Mouse (Mus musculus) MEL (cell line): ENCODE data around the gene Agap2. TPM values are rescaled to one million over a fixed set of nuclear protein-coding genes. Genes with fewer than 3 reads are reported as not detected.
A peak's percentile ranks its signal among the peaks of the same experiment; 100 is the strongest.
"Not testable (repeated sequence)": the region's sequence is repeated elsewhere in the genome, so short reads cannot be mapped to it uniquely, and the experiment has no call there.

ENCODE experiments used
- DNase-seq: peaks from one replicate; pipeline ENCODE4 v3.0.0; 2011; ENCODE audit warnings: low read depth, low spot score
- H3K27ac ChIP-seq: 2 replicates; pipeline ENCODE4 v1.5.1; 2012; ENCODE audit warnings: low read depth, mild to moderate bottlenecking, control low read depth, low read length, moderate library complexity; ENCODE audit not compliant: control insufficient read depth
- H3K27me3 ChIP-seq, 2 experiments: fragments of 150-350 bp in 1 of 2; sonication (generic) in 1 of 2; 2 replicates each; pipeline ENCODE4 v1.6.1; 2012; ENCODE audit warnings: low read length in 2 of 2, mild to moderate bottlenecking in 2 of 2, improper control_type of control experiment in 1 of 2, moderate library complexity in 1 of 2; ENCODE audit not compliant: insufficient read depth in 2 of 2, control insufficient read depth in 1 of 2
- H3K36me3 ChIP-seq, 2 experiments: 2 replicates each; pipeline ENCODE4 v1.6.1; 2012 to 2014; ENCODE audit warnings: low read length in 2 of 2, improper control_type of control experiment in 1 of 2, inconsistent platforms in 1 of 2, mild to moderate bottlenecking in 1 of 2; ENCODE audit not compliant: insufficient read depth in 2 of 2, control insufficient read depth in 1 of 2
- H3K4me1 ChIP-seq, 2 experiments: fragments of 150-350 bp in 1 of 2; sonication (generic) in 1 of 2; 2 replicates each; pipeline ENCODE4 v1.6.1; 2012; ENCODE audit warnings: low read length in 2 of 2, improper control_type of control experiment in 1 of 2, mild to moderate bottlenecking in 1 of 2; ENCODE audit not compliant: insufficient read depth in 2 of 2, control insufficient read depth in 1 of 2
- H3K4me3 ChIP-seq, 2 experiments: fragments of 150-350 bp in 1 of 2; sonication (generic) in 1 of 2; 2 replicates each; pipeline ENCODE4 v1.5.1; 2012; ENCODE audit warnings: low read depth in 2 of 2, low read length in 2 of 2, mild to moderate bottlenecking in 2 of 2, moderate library complexity in 2 of 2, control low read depth in 1 of 2, improper control_type of control experiment in 1 of 2; ENCODE audit not compliant: control insufficient read depth in 1 of 2, insufficient read depth in 1 of 2
- H3K79me2 ChIP-seq: 2 replicates; pipeline ENCODE4 v1.6.1; 2012; ENCODE audit warnings: mild to moderate bottlenecking, low read length, moderate library complexity; ENCODE audit not compliant: control insufficient read depth, poor library complexity, insufficient read depth
- H3K9ac ChIP-seq: 2 replicates; pipeline ENCODE4 v1.6.1; 2012; ENCODE audit warnings: low read depth, mild to moderate bottlenecking, control low read depth, low read length, moderate library complexity; ENCODE audit not compliant: control insufficient read depth, poor library complexity, severe bottlenecking
- H3K9me3 ChIP-seq: fragments of 150-350 bp; sonication (generic); replicated peaks from 2 replicates; pipeline ENCODE4 v1.6.1; 2012; ENCODE audit warnings: mild to moderate bottlenecking, low read length, improper control_type of control experiment, moderate library complexity; ENCODE audit not compliant: insufficient read depth
- CHD1 ChIP-seq: IDR thresholded peaks from 2 replicates; pipeline ENCODE4 v1.6.1; 2012; ENCODE audit warnings: low read depth, mild to moderate bottlenecking, inconsistent platforms, low read length, improper control_type of control experiment
- CTCF ChIP-seq, 3 experiments: IDR thresholded peaks in 2 of 3; conservative IDR thresholded peaks in 1 of 3; 2 replicates each; pipeline ENCODE4 v1.5.1; 2011 to 2012; ENCODE audit warnings: low read length in 3 of 3, low read depth in 2 of 3, mild to moderate bottlenecking in 2 of 3, improper control_type of control experiment in 1 of 3, inconsistent platforms in 1 of 3, mixed read lengths in 1 of 3, moderate library complexity in 1 of 3; ENCODE audit not compliant: control insufficient read depth in 1 of 3, insufficient read depth in 1 of 3, poor library complexity in 1 of 3, severe bottlenecking in 1 of 3
- EP300 ChIP-seq, 2 experiments: IDR thresholded peaks; 2 replicates each; pipeline ENCODE4 v1.6.1; 2011; ENCODE audit warnings: improper control_type of control experiment in 2 of 2, low read length in 2 of 2, low read depth in 1 of 2, mild to moderate bottlenecking in 1 of 2
- ETS1 ChIP-seq: IDR thresholded peaks from 2 replicates; pipeline ENCODE4 v1.6.1; 2012; ENCODE audit warnings: low read depth, mild to moderate bottlenecking, inconsistent platforms, low read length, improper control_type of control experiment, moderate library complexity
- GATA1 ChIP-seq: IDR thresholded peaks from 2 replicates; pipeline ENCODE4 v1.6.1; 2011; ENCODE audit warnings: low read depth, low read length, improper control_type of control experiment
- HCFC1 ChIP-seq: IDR thresholded peaks from 2 replicates; pipeline ENCODE4 v1.6.1; 2012; ENCODE audit warnings: low read depth, mild to moderate bottlenecking, inconsistent platforms, low read length, improper control_type of control experiment, moderate library complexity
- MAFK ChIP-seq: IDR thresholded peaks from 2 replicates; pipeline ENCODE4 v1.6.1; 2011; ENCODE audit warnings: low read depth, mild to moderate bottlenecking, low read length, improper control_type of control experiment, borderline replicate concordance
- MAX ChIP-seq: IDR thresholded peaks from 2 replicates; pipeline ENCODE4 v1.6.1; 2011; ENCODE audit warnings: low read length, improper control_type of control experiment
- MAZ ChIP-seq: IDR thresholded peaks from 2 replicates; pipeline ENCODE4 v1.6.1; 2012; ENCODE audit warnings: low read depth, mild to moderate bottlenecking, inconsistent platforms, low read length, improper control_type of control experiment
- MXI1 ChIP-seq: IDR thresholded peaks from 2 replicates; pipeline ENCODE4 v1.6.1; 2011; ENCODE audit warnings: mild to moderate bottlenecking, low read depth, low read length, improper control_type of control experiment
- MYC ChIP-seq: IDR thresholded peaks from 2 replicates; pipeline ENCODE4 v1.6.1; 2011; ENCODE audit warnings: low read depth, mild to moderate bottlenecking, low read length, improper control_type of control experiment, moderate library complexity
- NELFE ChIP-seq: IDR thresholded peaks from 2 replicates; pipeline ENCODE4 v1.6.1; 2011; ENCODE audit warnings: low read depth, low read length, improper control_type of control experiment
- POLR2A ChIP-seq, 2 experiments: IDR thresholded peaks; 2 replicates each; pipeline ENCODE4 v1.6.1; 2011 to 2012; ENCODE audit warnings: low read length in 2 of 2, mild to moderate bottlenecking in 2 of 2, control low read depth in 1 of 2, improper control_type of control experiment in 1 of 2, low read depth in 1 of 2, moderate library complexity in 1 of 2; ENCODE audit not compliant: control insufficient read depth in 1 of 2, insufficient read depth in 1 of 2, poor library complexity in 1 of 2
- POLR2AphosphoS2 ChIP-seq: IDR thresholded peaks from 2 replicates; pipeline ENCODE4 v1.6.1; 2011; ENCODE audit warnings: low read length, improper control_type of control experiment
- RAD21 ChIP-seq: IDR thresholded peaks from 2 replicates; pipeline ENCODE4 v1.6.1; 2011; ENCODE audit warnings: mild to moderate bottlenecking, low read depth, low read length, improper control_type of control experiment
- SMC3 ChIP-seq: IDR thresholded peaks from 2 replicates; pipeline ENCODE4 v1.6.1; 2011; ENCODE audit warnings: low read depth, low read length, improper control_type of control experiment
- TAL1 ChIP-seq: IDR thresholded peaks from 2 replicates; pipeline ENCODE4 v1.6.1; 2012; ENCODE audit warnings: mild to moderate bottlenecking, inconsistent platforms, low read length, moderate library complexity, mixed read lengths
- TBP ChIP-seq: IDR thresholded peaks from 2 replicates; pipeline ENCODE4 v1.8.0; 2011; ENCODE audit warnings: low read depth, low read length, improper control_type of control experiment
- TCF12 ChIP-seq: IDR thresholded peaks from 2 replicates; pipeline ENCODE4 v1.6.1; 2014; ENCODE audit warnings: low read depth, mild to moderate bottlenecking, inconsistent platforms, low read length, improper control_type of control experiment, moderate library complexity
- UBTF ChIP-seq: IDR thresholded peaks from 2 replicates; pipeline ENCODE4 v1.6.1; 2012; ENCODE audit warnings: low read depth, mild to moderate bottlenecking, inconsistent platforms, low read length, improper control_type of control experiment, moderate library complexity, borderline replicate concordance; ENCODE audit not compliant: insufficient read depth
- USF1 ChIP-seq: IDR thresholded peaks from 2 replicates; pipeline ENCODE4 v1.6.1; 2014; ENCODE audit warnings: low read depth, mild to moderate bottlenecking, inconsistent platforms, low read length, improper control_type of control experiment, moderate library complexity
- ZNF384 ChIP-seq: IDR thresholded peaks from 2 replicates; pipeline ENCODE4 v1.6.1; 2012; ENCODE audit warnings: low read depth, mild to moderate bottlenecking, inconsistent platforms, low read length, improper control_type of control experiment
- polyA plus RNA-seq, 2 experiments: library from polyadenylated mRNA; stranded (reverse) in 1 of 2; unstranded in 1 of 2; fragments of >175 nt in 1 of 2; fragments of >200 nt in 1 of 2; gene quantifications; 2 replicates each; pipeline versions ENCODE4 v1.2.1 to v1.2.4; 2012; ENCODE audit warnings: low replicate concordance in 2 of 2, low read depth in 1 of 2; ENCODE audit not compliant: insufficient read length in 2 of 2, insufficient read depth in 1 of 2, missing spikeins in 1 of 2
- total RNA-seq: library from RNA; depleted of rRNA; stranded (reverse); fragments of 300-350 nt; gene quantifications from 2 replicates; pipeline ENCODE4 v1.2.3, GENCODE M21; 2012

The Agap2 gene
- total and polyA plus RNA-seq, 3 experiments: 0.04 to 0.46 TPM; not detected in 1

DNA sequence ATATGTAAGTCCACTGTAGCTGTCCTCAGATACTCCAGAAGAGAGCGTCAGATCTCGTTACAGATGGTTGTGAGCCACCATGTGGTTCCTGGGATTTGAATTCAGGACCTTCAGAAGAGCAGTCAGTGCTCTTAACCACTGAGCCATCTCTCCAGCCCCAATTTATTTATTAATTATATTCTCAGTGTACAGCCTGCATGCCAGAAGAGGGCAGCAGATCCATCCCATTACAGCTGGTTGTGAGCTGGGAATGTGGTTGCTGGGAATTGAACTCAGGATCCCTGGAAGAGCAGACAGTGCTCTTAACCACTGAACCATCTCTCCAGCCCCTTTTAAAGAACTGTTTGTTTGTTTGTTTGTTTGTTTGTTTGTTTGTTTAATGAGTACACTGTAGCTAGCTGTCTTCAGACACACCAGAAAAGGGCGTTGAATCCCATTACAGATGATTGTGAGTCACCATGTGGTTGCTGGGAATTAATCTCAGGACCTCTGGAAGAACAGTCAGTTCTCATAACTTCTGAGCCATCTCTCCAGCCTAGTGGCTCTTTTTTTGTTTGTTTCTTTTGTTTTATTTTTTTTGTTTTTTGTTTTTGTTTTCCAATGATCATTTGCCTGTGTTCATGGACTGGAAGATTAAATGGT lies 59.4 kb downstream of the Agap2 start:
- H3K27me3 ChIP-seq, H3K79me2 ChIP-seq, H3K9me3 ChIP-seq: not testable (repeated sequence)
- Histone ChIP-seq H3K36me3 (peaks cover 0 to 43% of the 10 kb centered on the region in 2 experiments; a peak in 2 of 4 replicates), H3K4me1 (peaks cover 31 to 44% of the 10 kb centered on the region in 2 experiments), H3K4me3 (peak overlapping the region in 1 of 2 experiments; percentile 5; a peak in 1 of 4 replicates), H3K27ac (peak overlapping the region; percentile 96), H3K9ac (peak overlapping the region; percentile 76)
- peak; percentile 54 for DNase-seq
- TF ChIP-seq CTCF (IDR thresholded peaks at IDR 0.05 in 2 of 3, conservative IDR thresholded peaks at IDR 0.05 in 1 of 3; ENCODE audit: control insufficient read depth in 1 of 3, insufficient read depth in 1 of 3, low read depth in 2 of 3, low read length in 3 of 3, poor library complexity in 1 of 3, severe bottlenecking in 1 of 3): peak; percentile 39 to 57 (median 55)
- TF ChIP-seq RAD21: peak; percentile 42
- TF ChIP-seq CHD1: 0 out of 2 replicates have a peak, but pooled peaks have one; percentile 38
- TF ChIP-seq SMC3: peak; percentile 45

DNA sequence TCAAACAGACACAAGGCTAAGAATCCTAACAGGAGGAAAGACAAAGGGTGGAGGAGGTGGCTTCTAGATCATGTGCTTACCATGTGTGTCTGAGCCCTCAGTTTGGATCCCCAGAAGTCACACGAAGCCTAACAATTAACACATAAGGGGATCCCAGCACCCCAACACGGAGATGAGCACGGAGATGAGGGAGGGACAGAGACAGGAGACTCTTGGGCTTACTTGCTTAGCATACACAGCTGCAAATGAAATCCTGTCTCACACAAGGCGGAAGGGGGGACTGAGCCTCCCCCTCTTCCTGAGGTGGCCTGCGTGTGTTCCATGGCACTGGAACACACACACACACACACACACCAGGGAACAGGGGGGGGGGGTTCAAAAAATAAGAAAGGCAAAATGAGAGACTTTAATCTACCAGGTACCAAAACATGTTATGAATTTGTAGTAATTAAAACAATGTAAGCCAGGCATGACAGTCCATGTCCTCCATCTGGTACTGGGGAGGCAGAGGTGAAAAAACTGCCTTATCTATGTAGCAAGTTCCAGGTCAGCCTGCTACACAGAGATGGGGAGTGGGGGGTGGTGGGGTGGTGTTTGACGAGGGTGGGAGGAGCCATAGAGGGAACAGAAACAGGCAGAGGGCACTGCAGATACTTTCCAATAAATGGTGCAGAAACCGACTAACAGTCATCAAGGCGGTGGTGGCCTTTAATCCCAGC lies 60.2 kb downstream of the Agap2 start:
- peaks cover 0 to 41% of the 10 kb centered on the region in 2 experiments; a peak in 2 of 4 replicates for H3K36me3 ChIP-seq
- TF ChIP-seq MXI1 (peak; percentile 53), TAL1 (peak; percentile 88), ETS1 (peak; percentile 63), HCFC1 (peak; percentile 53; the same call in 1 of the 2 replicates), USF1 (no peak), TCF12 (peak; percentile 88), MAFK (no peak), MAZ (peak; percentile 95), POLR2A (IDR thresholded peaks at IDR 0.05; ENCODE audit: control insufficient read depth in 1 of 2, insufficient read depth in 1 of 2, low read depth in 1 of 2, low read length in 2 of 2, poor library complexity in 1 of 2) (peak; percentile 24 to 71; a peak in 3 of 4 replicates), SMC3 (no peak), GATA1 (peak; percentile 78), UBTF (no peak), RAD21 (no peak), ZNF384 (peak; percentile 91), NELFE (peak; percentile 57; the same call in 1 of the 2 replicates), TBP (peak; percentile 79; the same call in 1 of the 2 replicates), EP300 (IDR thresholded peaks at IDR 0.05; ENCODE audit: low read depth in 1 of 2, low read length in 2 of 2) (peak; percentile 34 to 75), MYC (peak; percentile 87), POLR2AphosphoS2 (no peak), MAX (peak; percentile 89)
- H3K9ac ChIP-seq: peak overlapping the region; percentile 76
- H3K79me2 ChIP-seq: no peaks in the 10 kb centered on the region; the same call in 1 of the 2 replicates
- peak overlapping the region; percentile 96 for H3K27ac ChIP-seq
- no peaks in the 10 kb centered on the region for H3K9me3 ChIP-seq
- no peaks in the 10 kb centered on the region for H3K27me3 ChIP-seq
- H3K4me3 ChIP-seq: peak overlapping the region; percentile 43 to 55
- H3K4me1 ChIP-seq: peaks cover 31 to 44% of the 10 kb centered on the region in 2 experiments
- peak; percentile 92 for DNase-seq
